Mouse (Mus musculus): Measurements from ENCODE around the gene Rexo5.

- TF ChIP-seq CTCF (IDR thresholded peaks at IDR 0.05), result no peak
- TF ChIP-seq POLR2A (IDR thresholded peaks at IDR 0.05; ENCODE audit: insufficient read depth, low read depth, low read length), result no peak
Observed at GRCm38 (mm10) chr7:119808723-119809122, 14.9 kb downstream of the Rexo5 start.

Data from heart, adult 2 months (tissue).